Mouse (Mus musculus) ES-Bruce4 (cell line): ENCODE measurements around the gene Adcy1. TPM values are rescaled to one million over a fixed set of nuclear protein-coding genes. Genes with fewer than 3 reads are reported as not detected.
A peak's percentile ranks its signal among the peaks of the same experiment; 100 is the strongest.

Source experiments
- H3K27ac ChIP-seq: 2 replicates; pipeline ENCODE4 v1.5.1; 2012; ENCODE audit warnings: low read length, inconsistent platforms; ENCODE audit not compliant: insufficient read depth
- H3K27me3 ChIP-seq: 2 replicates; pipeline ENCODE4 v1.6.1; 2012; ENCODE audit warnings: mild to moderate bottlenecking, low read length, inconsistent platforms; ENCODE audit not compliant: control insufficient read depth, poor library complexity, insufficient read depth, severe bottlenecking
- H3K36me3 ChIP-seq: 2 replicates; pipeline ENCODE4 v1.6.1; 2012; ENCODE audit warnings: inconsistent platforms, mild to moderate bottlenecking, low read length, moderate library complexity; ENCODE audit not compliant: control insufficient read depth, poor library complexity, insufficient read depth, severe bottlenecking
- H3K4me1 ChIP-seq: one replicate; pipeline ENCODE4 v1.8.1; 2011; ENCODE audit warnings: low read length; ENCODE audit not compliant: control insufficient read depth, insufficient read depth
- H3K4me3 ChIP-seq: 2 replicates; pipeline ENCODE4 v1.5.1; 2011; ENCODE audit warnings: low read depth, mild to moderate bottlenecking, low read length
- H3K9ac ChIP-seq: 2 replicates; pipeline ENCODE4 v1.6.1; 2012; ENCODE audit warnings: low read depth, mild to moderate bottlenecking, inconsistent platforms; ENCODE audit not compliant: poor library complexity, severe bottlenecking
- H3K9me3 ChIP-seq: replicated peaks from 2 replicates; pipeline ENCODE4 v1.6.1; 2012; ENCODE audit warnings: mild to moderate bottlenecking, low read length, inconsistent platforms; ENCODE audit not compliant: control insufficient read depth, poor library complexity, insufficient read depth, severe bottlenecking
- CTCF ChIP-seq: IDR thresholded peaks from one replicate; pipeline ENCODE4 v1.8.1; 2011; ENCODE audit warnings: low read depth, low read length
- EP300 ChIP-seq: IDR thresholded peaks from 2 replicates; pipeline ENCODE4 v1.6.1; 2011; ENCODE audit warnings: low read depth, low read length; ENCODE audit not compliant: insufficient read depth
- POLR2A ChIP-seq: IDR thresholded peaks from one replicate; pipeline ENCODE4 v1.8.1; 2011; ENCODE audit warnings: low read length; ENCODE audit not compliant: insufficient read depth
- polyA plus RNA-seq: library from polyadenylated mRNA; stranded (reverse); fragments of >200 nt; gene quantifications from 2 replicates; pipeline ENCODE4 v1.2.4, GENCODE M21; 2011; ENCODE audit warnings: low read depth; ENCODE audit not compliant: missing spikeins, insufficient read depth, insufficient read length

Gene Adcy1
- polyA plus RNA-seq, 1 experiment, result 5.7 TPM

- TF ChIP-seq CTCF (no peak), EP300 (no peak), POLR2A (no peak)
- Histone ChIP-seq H3K27me3 (no peaks in the 10 kb centered on the region), H3K9me3 (no peaks in the 10 kb centered on the region), H3K27ac (no peak overlapping the region), H3K36me3 (no peaks in the 10 kb centered on the region), H3K4me1 (no peaks in the 10 kb centered on the region), H3K9ac (no peak overlapping the region), H3K4me3 (no peak overlapping the region)
These were observed 7.2 kb upstream of the Adcy1 start for GRCm38 (mm10) chr11:7056121-7056520.

- H3K27ac ChIP-seq, result no peak overlapping the region
- H3K36me3 ChIP-seq, result no peaks in the 10 kb centered on the region
- no peak for TF ChIP-seq CTCF
- TF ChIP-seq POLR2A, result no peak
- no peak for TF ChIP-seq EP300
- H3K4me1 ChIP-seq, result no peaks in the 10 kb centered on the region
- H3K4me3 ChIP-seq, result no peak overlapping the region
- H3K9ac ChIP-seq, result no peak overlapping the region
- peaks cover 2% of the 10 kb centered on the region; the same call in 1 of the 2 replicates for H3K27me3 ChIP-seq
- H3K9me3 ChIP-seq, result no peaks in the 10 kb centered on the region
These were observed 5.5 kb upstream of the Adcy1 start for GRCm38 (mm10) chr11:7057781-7058180.

GRCm38 (mm10) chr11:7061961-7062360 is 1.3 kb upstream of the Adcy1 start:
- Histone ChIP-seq H3K27me3 (peaks cover 10% of the 10 kb centered on the region), H3K4me3 (no peak overlapping the region), H3K4me1 (peaks cover 2% of the 10 kb centered on the region), H3K36me3 (no peaks in the 10 kb centered on the region), H3K9ac (no peak overlapping the region), H3K27ac (no peak overlapping the region), H3K9me3 (no peaks in the 10 kb centered on the region)
- TF ChIP-seq CTCF (no peak), EP300 (no peak), POLR2A (no peak)

GRCm38 (mm10) chr11:7062566-7062965 is 723 bp upstream of the Adcy1 start:
- Histone ChIP-seq H3K9ac (peak overlapping the region; percentile 84), H3K4me3 (peak overlapping the region; percentile 86), H3K9me3 (no peaks in the 10 kb centered on the region), H3K27me3 (peaks cover 10% of the 10 kb centered on the region), H3K27ac (no peak overlapping the region), H3K4me1 (peaks cover 2% of the 10 kb centered on the region), H3K36me3 (no peaks in the 10 kb centered on the region)
- TF ChIP-seq POLR2A, result no peak
- TF ChIP-seq CTCF, result no peak
- TF ChIP-seq EP300, result no peak

GRCm38 (mm10) chr11:7063681-7064267 is 485 bp downstream of the Adcy1 start:
- H3K27ac ChIP-seq, result no peak overlapping the region
- peaks cover 10% of the 10 kb centered on the region for H3K27me3 ChIP-seq
- peak overlapping the region; percentile 84 for H3K4me3 ChIP-seq
- peaks cover 9% of the 10 kb centered on the region for H3K4me1 ChIP-seq
- no peaks in the 10 kb centered on the region for H3K36me3 ChIP-seq
- no peaks in the 10 kb centered on the region for H3K9me3 ChIP-seq
- H3K9ac ChIP-seq, result peak overlapping the region; percentile 84
- TF ChIP-seq POLR2A, result no peak
- TF ChIP-seq CTCF, result no peak
- no peak for TF ChIP-seq EP300

GRCm38 (mm10) chr11:7064484-7065185 is 1.3 kb downstream of the Adcy1 start:
- Histone ChIP-seq H3K27me3 (peaks cover 10% of the 10 kb centered on the region), H3K4me1 (peaks cover 12% of the 10 kb centered on the region), H3K9me3 (no peaks in the 10 kb centered on the region), H3K4me3 (peak overlapping the region; percentile 84), H3K27ac (no peak overlapping the region), H3K36me3 (no peaks in the 10 kb centered on the region), H3K9ac (peak overlapping the region; percentile 84; the same call in 1 of the 2 replicates)
- TF ChIP-seq CTCF, result no peak
- TF ChIP-seq EP300, result 0 out of 2 replicates have a peak, but pooled peaks have one; percentile 2
- TF ChIP-seq POLR2A, result no peak
